Mouse (Mus musculus) testis, postnatal 14 days (tissue): ENCODE results near the gene Gad1.

ENCODE experiments used
- DNase-seq: peaks from one replicate; pipeline ENCODE4 v3.0.0; 2021; ENCODE audit warnings: low spot score

Gene Gad1

DNA sequence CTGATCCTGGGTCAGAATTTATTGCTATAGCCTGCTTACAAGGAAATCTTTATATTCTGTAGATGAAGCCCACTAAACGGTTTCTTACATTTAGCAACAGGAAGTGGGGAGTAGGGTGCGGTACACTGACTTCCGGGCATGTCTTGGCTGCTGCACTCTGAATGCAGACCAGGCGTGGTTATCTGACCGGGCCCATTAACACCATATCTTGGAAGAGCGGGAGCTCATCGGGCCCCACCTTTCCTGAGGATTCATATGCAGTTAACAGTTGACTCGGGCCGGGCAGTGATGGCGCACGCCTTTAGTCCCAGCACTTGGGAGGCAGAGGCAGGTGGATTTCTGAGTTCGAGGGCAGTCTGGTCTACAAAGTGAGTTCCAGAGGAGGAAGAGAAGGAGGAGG is 75.5 kb downstream of the Gad1 start:
- DNase-seq = no peak

DNA sequence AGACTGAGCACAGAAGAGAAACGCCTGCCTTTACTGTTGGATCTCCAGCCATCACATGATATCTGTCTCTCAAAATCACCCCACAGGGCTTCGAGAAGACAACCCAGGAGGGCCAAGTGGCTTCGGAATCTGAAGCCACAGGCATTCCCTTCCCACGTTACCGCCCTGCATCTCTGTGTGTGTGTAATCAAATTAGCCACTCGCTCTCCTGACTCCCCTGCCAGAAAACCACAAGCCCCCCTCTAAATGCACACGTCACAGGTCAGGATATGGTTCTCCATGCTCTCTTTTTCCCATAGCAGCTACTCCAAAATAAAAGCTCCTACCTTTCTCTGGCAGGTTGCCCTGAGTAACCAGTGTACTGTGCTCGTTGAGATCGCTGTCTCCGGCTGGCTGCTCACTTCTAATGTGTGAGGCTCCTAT is 76.5 kb downstream of the Gad1 start:
- DNase-seq = peak; percentile 44

GRCm38 (mm10) chr2:70629921-70630320 is 77.0 kb downstream of the Gad1 start:
- no peak for DNase-seq

DNA sequence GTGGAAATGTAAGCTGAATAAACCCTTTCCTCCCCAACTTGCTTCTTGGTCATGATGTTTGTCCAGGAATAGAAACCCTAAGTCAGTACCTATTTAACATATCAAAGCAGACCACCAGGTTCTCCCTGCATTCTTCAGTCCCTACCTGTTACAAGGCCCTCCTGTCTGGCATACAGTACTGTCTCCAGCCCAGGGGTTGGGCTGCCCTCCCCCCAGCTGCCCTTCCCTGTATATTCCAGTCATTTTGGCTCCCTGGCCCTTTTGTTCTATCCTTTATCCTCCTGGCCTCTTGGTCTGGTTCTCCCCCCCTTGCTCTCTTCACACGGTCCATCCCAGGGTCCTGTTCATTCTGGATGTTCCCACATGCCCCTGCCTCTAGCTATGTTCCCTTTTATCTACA is 78.4 kb downstream of the Gad1 start:
- DNase-seq = no peak

DNA sequence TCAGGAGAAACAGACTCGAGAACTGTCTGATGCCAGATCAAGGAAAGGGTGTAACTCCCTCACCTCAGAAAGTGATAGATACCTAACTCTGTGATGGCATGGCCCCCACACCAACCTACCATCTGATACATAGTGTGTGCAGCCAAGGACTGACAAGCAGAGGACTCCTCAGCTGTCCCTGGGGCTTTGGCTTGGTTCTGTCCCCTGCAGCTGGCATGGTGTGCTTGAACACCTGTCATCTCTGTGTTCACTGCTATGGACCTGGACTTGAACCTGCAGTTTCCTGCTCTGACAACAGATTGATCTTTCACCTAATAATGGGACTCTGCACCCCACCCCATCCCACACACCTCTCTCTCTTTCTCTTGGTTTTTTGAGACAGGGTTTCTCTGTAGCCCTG is 79.5 kb downstream of the Gad1 start:
- no peak for DNase-seq

GRCm38 (mm10) chr2:70634028-70634690 is 81.3 kb downstream of the Gad1 start:
- no peak for DNase-seq

DNA sequence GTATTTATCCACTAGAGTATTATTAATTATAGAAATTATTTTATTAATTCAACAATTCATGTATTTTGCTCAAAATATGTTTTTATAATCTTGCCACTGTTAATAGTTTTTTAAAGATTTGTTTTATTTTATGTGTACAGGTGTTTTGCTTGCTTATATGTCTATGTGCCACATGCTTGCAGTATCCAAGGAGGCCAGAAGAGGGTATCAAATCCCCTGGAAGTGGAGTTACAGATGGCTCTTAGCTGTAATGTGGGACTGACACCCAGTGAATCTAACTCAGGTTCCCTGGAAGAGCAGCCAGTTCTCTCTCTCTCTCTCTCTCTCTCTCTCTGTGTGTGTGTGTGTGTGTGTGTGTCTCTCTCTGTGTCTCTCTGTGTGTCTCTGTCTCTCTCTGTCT is 88.1 kb downstream of the Gad1 start:
- no peak for DNase-seq

DNA sequence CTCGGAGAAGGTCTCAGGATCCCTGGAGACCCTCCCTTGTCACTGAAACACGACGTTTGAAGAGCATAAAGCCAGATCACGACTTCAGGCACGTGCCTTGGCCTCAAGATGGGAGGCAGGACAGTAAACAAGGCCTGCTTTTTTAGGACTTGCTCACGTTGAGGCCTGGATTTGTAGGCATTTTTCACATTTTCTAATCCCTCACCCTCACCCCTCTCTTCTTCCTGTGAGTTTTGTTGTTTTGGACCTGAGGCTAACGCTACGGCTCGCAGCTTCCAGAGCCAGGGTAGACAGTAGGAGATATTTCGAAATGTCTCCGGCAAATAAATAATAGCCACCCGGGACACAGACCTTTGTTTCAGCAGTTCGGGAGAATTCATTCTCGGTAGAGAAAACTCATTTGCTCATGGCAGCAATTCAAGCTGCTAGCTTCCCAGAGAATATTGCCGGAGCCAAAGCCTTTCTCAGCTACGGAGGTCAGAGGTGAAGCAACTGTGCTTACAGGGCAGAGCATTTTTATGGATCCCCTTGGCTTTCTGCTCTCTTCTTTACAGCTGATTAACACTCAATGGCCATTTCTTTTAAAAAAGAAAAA is 90.2 kb downstream of the Gad1 start:
- no peak for DNase-seq

GRCm38 (mm10) chr2:70645266-70645780 is 92.5 kb downstream of the Gad1 start:
- DNase-seq = no peak

DNA sequence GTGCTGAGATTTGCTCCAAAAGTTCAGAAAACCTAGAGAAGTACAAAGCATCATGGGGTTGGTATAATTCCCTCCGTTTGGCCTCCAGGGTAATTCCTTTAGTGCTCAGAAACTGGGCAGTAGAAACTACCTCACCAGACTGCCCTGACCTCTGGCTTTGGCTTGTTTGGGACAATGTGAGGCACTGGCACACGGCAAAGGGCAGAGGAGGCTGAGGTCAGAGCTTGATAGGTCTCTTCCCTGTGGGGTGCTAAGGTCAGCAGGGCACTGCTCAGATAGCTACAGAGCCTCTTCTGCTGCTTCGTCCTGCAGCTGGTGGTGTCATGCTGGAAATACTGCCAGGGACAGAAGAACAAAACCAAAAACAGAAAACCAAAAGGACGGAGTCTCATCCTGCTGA is 94.8 kb downstream of the Gad1 start:
- no peak for DNase-seq

GRCm38 (mm10) chr2:70648271-70648670 is 95.4 kb downstream of the Gad1 start:
- DNase-seq = no peak

DNA sequence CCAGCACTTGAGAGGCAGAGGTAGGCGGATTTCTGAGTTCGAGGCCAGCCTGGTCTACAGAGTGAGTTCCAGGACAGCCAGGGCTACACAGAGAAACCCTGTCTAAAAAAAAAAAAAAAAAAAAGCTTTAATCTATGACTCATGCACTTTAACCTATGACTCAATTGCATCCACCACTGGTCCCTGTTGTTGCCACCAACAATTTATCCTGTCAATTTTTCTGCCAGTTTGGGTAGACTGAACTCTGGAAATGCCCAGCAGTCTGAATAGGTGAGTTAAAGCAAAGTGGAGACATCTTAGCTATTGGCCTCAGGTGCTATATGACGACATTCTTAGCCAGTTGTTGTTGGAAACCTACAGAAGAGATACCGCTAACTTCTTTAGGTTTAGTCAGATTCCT is 96.6 kb downstream of the Gad1 start:
- no peak for DNase-seq
